Mouse (Mus musculus): ENCODE measurements around the gene Dnajc4.
A peak's percentile ranks its signal among the peaks of the same experiment; 100 is the strongest.
"Not testable (repeated sequence)": the region's sequence is repeated elsewhere in the genome, so short reads cannot be mapped to it uniquely, and the experiment has no call there.

The Dnajc4 gene

GRCm38 (mm10) chr19:6995255-6995991 is 3.1 kb upstream of the Dnajc4 start:
- no peak for DNase-seq (ENCODE audit: extremely low spot score, low spot score)

DNA sequence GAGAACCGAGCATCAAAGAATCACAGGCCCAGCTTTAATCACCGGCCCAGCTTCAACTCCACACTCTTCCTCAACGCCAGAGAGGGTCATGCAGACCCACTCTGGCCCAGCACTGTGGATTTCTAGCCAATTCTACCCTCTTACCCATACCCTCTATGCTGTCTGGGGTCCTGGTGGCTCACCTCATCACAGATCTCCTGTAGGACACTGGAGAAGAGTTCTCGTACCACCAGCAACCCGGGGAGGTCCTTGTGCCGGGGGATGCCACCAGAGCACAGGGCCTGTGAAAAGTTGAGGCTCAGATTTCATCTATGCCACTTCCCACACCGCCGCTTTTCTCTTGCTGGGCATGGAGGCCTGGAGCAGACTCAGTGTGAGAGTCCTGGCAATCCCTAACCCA is 2.1 kb upstream of the Dnajc4 start:
- DNase-seq (ENCODE audit: extremely low spot score, low spot score) = no peak

GRCm38 (mm10) chr19:6994002-6994401 is 1.6 kb upstream of the Dnajc4 start:
- no peak for DNase-seq (ENCODE audit: extremely low spot score, low spot score)

GRCm38 (mm10) chr19:6993011-6993770 is 819 bp upstream of the Dnajc4 start:
- no peak for DNase-seq (ENCODE audit: extremely low spot score, low spot score)

DNA sequence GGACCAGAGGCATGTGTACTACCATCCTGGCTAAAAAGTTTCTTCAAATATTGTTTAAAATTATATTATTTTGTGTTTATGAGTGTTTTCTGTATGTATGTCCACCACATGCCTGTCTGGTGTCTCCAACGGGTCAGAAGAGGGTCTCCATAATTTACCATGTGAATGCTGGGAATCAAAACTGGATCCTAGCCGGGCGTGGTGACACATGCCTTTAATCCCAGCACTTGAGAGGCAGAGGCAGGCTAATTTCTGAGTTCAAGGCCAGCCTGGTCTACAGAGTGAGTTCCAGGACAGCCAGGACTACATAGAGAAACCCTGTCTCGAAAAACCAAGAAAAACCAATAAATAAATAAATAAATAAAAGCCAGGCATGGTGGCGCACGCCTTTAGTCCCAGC is 1.2 kb downstream of the Dnajc4 start:
- DNase-seq (ENCODE audit: extremely low spot score, low spot score) = not testable (repeated sequence)

- no peak for DNase-seq (ENCODE audit: extremely low spot score, low spot score)
Measured at GRCm38 (mm10) chr19:6990712-6991111, 1.7 kb downstream of the Dnajc4 start.

DNA sequence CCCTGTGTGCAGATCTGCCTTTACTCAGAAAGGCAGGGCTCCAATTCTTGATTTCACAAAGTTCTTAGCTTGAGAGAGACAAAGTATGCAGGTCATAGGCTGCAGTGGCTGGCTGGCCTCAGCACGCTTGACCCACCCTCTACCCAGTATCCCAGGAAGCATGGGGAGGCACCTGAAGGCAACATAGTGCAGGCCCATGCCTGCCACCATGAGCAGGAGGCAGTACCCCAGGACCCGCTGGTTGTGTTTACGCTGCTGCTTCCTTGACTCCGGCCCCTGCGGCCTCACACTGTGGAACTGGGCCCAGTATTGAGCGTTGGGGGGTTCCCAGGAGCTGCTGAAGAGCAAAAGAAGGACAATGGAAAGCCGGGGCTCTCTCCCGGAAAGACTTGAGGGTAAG is 3.1 kb downstream of the Dnajc4 start:
- no peak for DNase-seq (ENCODE audit: extremely low spot score, low spot score)

DNA sequence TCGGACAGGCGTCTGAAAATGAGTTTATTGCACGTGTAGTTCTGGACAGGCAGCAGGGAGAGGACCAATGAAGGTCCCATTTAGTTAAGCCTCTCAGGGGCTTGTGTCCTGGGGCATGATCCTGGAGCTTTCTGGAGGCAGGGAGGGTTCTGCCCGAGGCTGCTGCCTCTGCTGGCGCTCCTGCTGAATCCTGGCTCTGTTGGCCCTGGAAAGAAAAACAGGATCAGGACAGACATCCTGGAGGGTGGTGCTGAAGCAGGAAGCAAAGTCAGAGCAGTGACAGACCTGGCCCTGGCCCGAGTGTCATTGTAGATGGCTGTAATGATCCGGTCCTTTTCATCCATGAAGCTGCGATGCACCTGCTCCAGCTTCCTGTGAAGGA is 4.5 kb downstream of the Dnajc4 start:
- no peak for DNase-seq (ENCODE audit: extremely low spot score, low spot score)

DNA sequence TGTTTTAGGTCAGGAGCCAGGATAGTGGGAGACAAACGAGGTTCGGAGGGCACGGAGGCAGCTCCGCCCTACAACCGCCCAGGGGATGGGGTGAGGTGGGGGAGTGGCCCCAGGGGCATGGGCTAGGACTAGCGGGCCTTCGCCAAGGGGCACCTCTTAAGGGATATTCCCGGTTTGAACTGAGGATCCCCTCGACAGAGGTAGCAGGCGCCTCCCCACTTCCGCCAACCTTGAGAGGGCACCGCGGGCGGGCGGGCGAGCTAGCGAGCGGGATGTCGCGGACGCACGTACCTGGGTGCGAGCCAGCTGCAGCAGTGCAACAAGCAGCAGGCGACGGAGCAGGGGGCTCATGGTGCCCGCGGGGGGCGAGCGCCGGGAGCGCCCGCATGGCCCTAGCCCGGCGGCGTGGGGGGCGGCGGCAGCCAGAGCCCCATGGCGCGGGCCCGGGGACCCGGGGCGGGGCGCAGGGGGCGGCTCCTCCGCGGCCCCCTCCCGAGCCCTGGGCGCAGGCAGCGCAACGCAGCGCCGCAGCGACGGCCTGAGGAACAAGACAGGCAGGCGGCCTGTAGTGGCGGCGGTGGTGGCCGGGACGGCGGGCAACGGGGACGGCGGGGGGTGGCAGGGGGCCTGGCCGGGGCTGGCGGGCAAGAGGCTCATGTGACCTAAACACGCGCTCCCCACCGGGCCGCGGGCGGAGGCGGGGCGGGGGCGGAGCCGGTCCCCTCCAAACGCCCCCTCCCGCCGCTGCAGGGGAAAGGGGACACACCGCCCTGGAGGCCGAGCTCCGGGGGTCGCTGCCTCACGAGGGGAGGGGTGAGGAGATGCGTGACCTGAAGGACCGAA is 5.1 kb downstream of the Dnajc4 start, which contains the start of gene Vegfb:
Gene Vegfb, minus strand, starts transcription at position 591 of the 843 bp plus-strand sequence.
- peak; percentile 77 for DNase-seq (ENCODE audit: extremely low spot score, low spot score)

DNA sequence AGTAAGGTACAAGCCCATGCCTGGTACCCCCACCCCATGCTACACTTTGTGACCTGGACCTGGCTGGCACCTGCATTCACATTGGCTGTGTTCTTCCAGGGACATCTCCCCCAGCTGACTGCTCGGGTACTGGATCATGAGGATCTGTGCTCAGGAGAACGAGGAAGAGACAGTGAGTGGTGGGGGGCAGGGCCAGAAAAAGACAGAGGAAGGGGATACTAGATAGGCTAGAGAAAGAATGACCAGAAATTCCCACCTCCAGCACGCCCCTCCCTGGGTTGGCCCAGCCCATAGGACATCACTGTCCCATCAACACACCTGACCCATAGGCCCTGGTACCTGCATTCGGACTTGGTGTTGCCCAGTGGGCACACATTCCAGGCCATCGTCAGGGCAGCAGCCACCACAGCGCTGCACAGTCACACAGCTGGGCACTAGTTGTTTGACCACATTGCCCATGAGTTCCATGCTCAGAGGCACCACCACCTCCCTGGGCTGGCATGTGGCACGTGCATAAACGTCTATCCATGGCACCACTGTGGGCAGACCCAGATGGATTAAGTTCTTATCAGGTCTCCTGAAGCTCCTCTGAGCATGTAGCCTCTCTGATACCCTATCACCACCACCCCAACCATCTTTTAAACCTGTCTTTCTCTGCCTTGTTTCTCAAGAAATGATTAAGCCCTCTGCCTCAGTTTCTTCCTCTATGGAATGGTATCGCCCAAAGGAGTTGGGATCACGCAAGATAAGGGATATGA is 6.2 kb downstream of the Dnajc4 start:
- DNase-seq (ENCODE audit: extremely low spot score, low spot score) = no peak

DNA sequence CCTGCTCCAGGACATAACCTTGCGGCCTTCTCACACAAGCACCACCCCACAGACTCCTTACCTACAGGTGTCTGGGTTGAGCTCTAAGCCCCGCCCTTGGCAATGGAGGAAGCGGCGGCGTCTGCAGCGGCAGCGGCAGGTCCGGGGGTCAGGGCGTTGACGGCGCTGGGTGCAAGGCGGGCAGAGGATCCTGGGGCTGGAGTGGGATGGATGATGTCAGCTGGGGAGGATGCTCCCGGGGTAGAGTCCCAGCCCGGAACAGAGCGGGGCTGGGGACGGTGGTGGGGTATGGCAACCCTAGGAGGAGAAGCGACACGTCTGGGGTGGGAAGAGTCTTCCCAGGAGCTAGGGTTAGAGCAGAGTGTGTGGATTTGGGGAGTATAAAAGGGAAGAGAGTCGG is 7.1 kb downstream of the Dnajc4 start:
- DNase-seq (ENCODE audit: extremely low spot score, low spot score) = no peak

DNA sequence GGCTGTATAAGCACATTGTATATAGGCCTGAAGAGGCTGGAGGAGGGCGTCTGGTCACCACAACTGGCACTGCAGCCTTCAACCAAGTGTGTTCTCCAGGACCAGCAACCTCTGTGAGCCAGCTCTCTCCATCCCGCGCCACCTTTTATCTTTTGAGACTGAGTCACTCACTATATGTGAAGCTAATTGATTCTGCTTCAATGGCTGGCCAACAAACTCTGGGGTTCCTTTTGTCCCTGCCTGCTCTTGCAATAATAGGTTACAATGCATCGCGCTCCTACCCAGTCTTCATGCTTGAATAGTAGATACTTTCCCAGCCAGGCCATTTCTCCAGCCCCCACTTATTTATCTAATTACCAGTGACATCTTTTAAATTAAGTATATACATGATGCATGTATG is 8.8 kb downstream of the Dnajc4 start:
- no peak for DNase-seq (ENCODE audit: extremely low spot score, low spot score)

DNA sequence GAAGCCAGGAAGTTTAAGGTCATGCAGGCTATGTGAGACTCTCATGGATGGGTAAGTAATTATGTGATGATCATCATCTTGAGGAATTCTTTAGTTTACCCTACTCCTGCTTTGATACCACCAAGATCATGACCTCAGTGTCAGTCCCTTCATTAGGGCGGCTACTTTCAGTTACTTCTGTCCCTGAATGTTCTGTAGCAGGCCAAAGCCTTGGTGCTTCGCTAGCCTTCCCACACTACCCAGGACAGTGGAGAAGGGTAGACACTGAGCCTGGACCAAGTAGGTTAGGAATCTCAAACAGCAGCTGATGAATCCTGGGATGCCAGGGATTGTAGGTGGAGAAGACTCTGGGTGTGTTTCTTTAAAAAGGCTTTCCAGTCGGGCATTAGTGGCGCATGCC is 10.9 kb downstream of the Dnajc4 start:
- DNase-seq (ENCODE audit: extremely low spot score, low spot score) = no peak

DNA sequence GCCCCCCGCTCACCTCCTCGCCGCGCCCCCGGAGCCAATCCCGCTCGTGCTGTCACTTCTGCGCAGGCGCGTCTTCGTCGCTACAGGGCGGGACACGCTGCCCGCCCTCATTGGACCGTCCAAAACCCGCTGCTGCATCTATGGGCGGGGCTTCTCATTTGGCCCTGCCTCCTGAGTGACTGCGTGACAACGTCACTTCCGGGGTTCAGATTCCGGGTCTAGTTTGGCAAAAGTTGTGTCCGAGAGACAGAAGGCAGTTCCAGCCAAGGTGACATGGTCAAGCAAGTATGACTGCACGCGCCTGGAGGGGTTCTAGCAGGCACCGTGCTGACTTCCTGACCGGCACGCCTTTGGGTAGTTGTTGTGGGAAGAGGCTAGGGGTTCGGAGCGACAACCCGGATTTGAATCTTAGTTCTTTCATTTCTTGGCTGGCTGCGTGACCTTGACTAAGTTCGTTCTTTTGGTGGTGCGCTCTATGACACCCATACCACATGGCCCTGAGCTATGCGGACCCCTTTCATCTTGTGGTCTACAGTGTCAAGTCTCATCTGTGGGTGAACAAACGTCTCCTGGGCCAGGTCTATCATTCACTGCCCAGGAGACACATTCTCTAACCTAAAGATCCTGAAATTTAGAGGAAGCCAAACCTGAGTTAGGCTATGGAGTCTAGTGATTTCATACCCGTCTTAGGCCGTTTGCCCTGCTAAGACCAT is 11.8 kb downstream of the Dnajc4 start, which contains the start of gene Fkbp2:
Gene Fkbp2, minus strand, starts transcription at position 121 of the 713 bp plus-strand sequence.
- DNase-seq (ENCODE audit: extremely low spot score, low spot score) = peak; percentile 99

- peak; percentile 100 for DNase-seq (ENCODE audit: extremely low spot score, low spot score)
Measured at GRCm38 (mm10) chr19:6979486-6980380, 12.6 kb downstream of the Dnajc4 start.

DNA sequence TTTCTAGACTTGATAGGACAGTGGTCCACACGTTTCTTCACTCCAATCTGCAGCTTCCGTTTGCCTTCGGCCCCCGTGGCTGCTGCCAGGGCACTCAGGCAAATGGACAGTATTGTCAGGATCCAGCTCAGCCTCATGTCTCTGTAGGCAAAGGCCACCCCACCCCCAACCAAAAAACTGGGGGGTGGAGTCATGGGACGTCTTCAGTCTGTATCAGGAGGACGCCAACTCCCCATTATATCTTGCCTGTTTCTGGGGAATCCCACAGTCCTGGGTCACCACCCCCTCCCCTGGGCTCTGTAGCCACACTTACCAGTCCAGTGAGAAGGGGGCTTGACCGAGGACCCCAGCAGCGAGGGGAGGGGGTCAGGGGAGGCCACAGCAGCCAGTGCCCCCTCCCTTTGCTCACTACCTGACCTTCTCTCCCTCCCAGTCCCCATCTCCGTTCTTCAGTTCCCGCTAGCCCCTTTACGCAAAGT is 13.3 kb downstream of the Dnajc4 start:
- peak; percentile 50 for DNase-seq (ENCODE audit: extremely low spot score, low spot score)

DNA sequence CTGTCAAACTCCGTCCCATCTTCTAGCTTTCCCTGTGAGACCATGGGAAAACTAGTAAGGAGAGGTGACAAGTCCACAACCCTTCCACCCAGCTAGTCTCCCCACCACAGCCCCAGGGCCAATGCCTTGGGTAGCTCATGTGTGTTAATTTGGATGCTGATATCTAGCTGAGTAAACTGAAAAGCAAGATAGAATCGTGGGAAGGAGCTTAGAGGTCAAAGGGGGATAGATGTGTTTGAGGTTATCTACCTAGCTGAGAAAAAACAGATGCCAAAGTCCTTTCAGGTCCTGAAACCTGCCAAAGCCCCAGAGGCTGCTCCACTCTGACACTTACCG is 13.8 kb downstream of the Dnajc4 start:
- DNase-seq (ENCODE audit: extremely low spot score, low spot score) = no peak

GRCm38 (mm10) chr19:6977759-6978638 is 14.4 kb downstream of the Dnajc4 start:
- DNase-seq (ENCODE audit: extremely low spot score, low spot score) = no peak

Data from neural tube, embryonic 10.5 days (tissue).